Mouse (Mus musculus): ENCODE measurements around the gene Rnf13. TPM values are rescaled to one million over a fixed set of nuclear protein-coding genes. Genes with fewer than 3 reads are reported as not detected.

Gene Rnf13
- total RNA-seq, 2 experiments from 2014 or later = 59.9 to 61.5 TPM

DNA sequence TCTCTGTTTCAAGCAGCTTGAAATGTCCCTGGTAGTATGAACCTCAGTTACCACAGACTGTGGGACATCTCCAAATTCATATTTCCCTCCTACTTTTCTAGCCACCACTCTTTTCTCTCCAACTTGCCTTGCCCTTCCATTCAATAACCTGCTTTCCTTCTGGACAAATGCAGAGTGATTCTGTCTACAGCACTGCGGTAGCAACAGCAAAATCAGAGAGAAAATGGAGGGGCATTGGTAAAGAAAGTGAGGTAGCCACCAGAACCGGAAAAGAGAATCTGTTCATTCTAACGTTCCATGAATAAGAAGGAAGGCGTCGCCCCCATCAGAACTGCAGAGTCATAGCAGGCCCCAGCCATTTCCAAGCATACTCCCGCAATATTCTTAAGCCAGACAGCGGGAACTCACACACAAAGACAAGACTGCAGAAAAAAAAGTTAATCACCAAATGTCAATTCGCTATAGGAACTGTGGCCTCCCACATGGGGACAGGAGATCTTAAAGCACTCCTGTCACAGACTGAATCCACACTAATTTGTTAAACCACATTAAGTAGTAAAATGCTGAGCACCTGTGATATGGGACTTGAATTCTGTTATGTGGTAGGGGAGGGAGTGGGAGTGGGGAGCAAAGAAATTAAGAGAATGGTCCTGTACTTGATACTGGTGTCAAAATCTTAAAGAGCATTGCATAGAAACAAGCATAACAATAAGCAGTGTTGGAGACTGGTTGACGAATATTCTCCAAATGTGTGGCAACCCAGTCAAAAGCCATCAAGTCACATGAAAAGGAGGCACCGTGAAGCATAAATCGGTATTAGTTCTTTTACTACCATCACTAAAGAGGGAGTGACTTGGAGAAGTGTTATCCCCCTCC, 110.2 kb downstream of the Rnf13 start:
- DNase-seq (ENCODE audit: low spot score in 2 of 2) = no peak

DNA sequence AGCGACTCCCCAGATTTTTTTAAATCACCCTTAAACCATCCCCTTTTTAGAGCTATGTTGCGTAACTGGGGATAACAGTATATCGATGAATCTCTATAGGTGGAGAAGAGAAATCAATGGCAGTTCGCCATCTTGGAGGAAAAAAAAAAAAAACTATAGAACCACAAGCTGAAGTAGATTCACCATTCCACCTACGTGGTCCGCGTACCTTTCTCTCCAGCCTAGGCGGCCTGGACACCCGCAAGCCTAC, 110.7 kb downstream of the Rnf13 start:
- no peak for DNase-seq (ENCODE audit: low spot score in 2 of 2)

- peak; percentile 68 to 77 for DNase-seq (ENCODE audit: low spot score in 2 of 2)
Measured at GRCm38 (mm10) chr3:57846912-57847759, 111.3 kb downstream of the Rnf13 start.

DNA sequence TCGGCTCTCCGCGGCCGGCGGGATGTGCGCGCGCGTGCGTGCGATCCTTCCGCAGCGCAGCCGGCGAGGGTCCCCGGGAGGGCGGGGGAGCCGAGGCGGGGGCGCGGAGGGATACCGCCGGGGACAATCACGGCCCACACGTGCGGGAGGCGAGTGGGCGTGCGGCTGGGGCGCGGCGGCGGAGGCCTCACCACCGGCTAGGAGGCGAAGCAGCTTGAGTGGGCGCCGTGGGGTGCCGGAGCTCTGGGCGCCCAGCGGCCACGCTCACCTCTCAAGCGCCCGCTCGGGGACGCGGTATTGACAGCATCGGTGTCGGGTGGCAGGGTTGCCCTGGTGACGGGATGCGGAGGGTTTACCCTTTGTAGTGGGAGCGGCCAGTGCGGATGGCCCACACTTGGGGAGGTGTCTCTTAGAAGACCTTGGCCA, 111.9 kb downstream of the Rnf13 start, which contains the start of gene Pfn2:
Gene Pfn2 (minus strand): TSS at position 320 of the 426 bp plus-strand sequence.
- DNase-seq (ENCODE audit: low spot score in 2 of 2) = peak; percentile 87 to 91

DNA sequence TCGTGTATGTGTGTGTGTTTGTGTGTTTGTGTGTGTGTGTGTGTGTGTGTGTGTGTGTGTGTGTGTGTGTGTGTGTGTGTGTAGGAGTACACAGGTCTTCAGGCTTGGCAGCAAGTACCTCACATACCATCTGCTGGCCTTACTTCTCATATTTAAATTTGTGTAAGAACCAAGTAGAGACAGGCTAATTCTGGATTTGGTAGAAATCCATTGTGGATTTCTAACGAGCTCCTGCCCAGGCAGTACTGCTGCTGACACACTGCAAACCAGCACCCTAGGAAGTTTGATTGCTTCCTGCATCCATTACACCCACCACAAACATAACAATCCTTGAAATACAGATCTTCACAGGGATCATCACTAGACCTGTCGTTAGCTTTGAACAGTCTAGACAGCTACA, 147.1 kb downstream of the Rnf13 start:
- no peak for DNase-seq (ENCODE audit: low spot score in 2 of 2)

Other genes starting within 250 kb of the Rnf13 start
- 10 to 100 TPM; 24.2 to 26.1 TPM for gene Wwtr1, start 160.2 kb upstream of the Rnf13 start, total RNA-seq (2021)
- 10 to 100 TPM; 23.4 to 26.7 TPM for gene Commd2, start 84.3 kb upstream of the Rnf13 start, total RNA-seq (2021)
- gene Ankub1, start 43.3 kb upstream of the Rnf13 start, total RNA-seq (2021) = 1 to 10 TPM; 1.6 to 1.9 TPM
- gene Pfn2, start 112.0 kb downstream of the Rnf13 start, total RNA-seq (2021) = 100 to 1,000 TPM; 528 to 569 TPM